Mouse (Mus musculus) heart, embryonic 13.5 days (tissue): ENCODE data around the gene Svs1. TPM values are rescaled to one million over a fixed set of nuclear protein-coding genes. Genes with fewer than 3 reads are reported as not detected.
"Not testable (repeated sequence)": the region's sequence is repeated elsewhere in the genome, so short reads cannot be mapped to it uniquely, and the experiment has no call there.

Source experiments
- ATAC-seq: fragments of 200-750 bp; cut with Nextera tagmentation; 2 replicates; pipeline ENCODE4 v1.8.0; 2017; ENCODE audit warnings: moderate TSS enrichment; ENCODE audit not compliant: insufficient number of reproducible peaks, low FRiP score, low TSS enrichment; ENCODE audit errors: extremely low read depth
- H3K27ac ChIP-seq: fragments of 300-500 bp; sonication (generic); replicated peaks from 2 replicates; pipeline ENCODE4 v1.5.1; 2015; ENCODE audit warnings: moderate library complexity, mild to moderate bottlenecking, inconsistent platforms
- H3K27me3 ChIP-seq: fragments of 300-500 bp; sonication (generic); replicated peaks from 2 replicates; pipeline ENCODE4 v1.6.1; 2015; ENCODE audit warnings: mild to moderate bottlenecking, inconsistent platforms
- H3K36me3 ChIP-seq: fragments of 300-500 bp; sonication (generic); 2 replicates; pipeline ENCODE4 v1.6.1; 2015; ENCODE audit warnings: mild to moderate bottlenecking, inconsistent platforms
- H3K4me1 ChIP-seq: fragments of 300-500 bp; sonication (generic); 2 replicates; pipeline ENCODE4 v1.6.1; 2015; ENCODE audit warnings: inconsistent platforms
- H3K4me2 ChIP-seq: fragments of 300-500 bp; sonication (generic); 2 replicates; pipeline ENCODE4 v1.6.1; 2015; ENCODE audit warnings: inconsistent platforms, mild to moderate bottlenecking, moderate library complexity
- H3K4me3 ChIP-seq: fragments of 300-500 bp; sonication (generic); 2 replicates; pipeline ENCODE4 v1.5.1; 2015; ENCODE audit warnings: moderate library complexity, mild to moderate bottlenecking, inconsistent platforms
- H3K9ac ChIP-seq: fragments of 300-500 bp; sonication (generic); 2 replicates; pipeline ENCODE4 v1.6.1; 2015; ENCODE audit warnings: inconsistent platforms, mild to moderate bottlenecking, moderate library complexity
- H3K9me3 ChIP-seq: fragments of 300-500 bp; sonication (generic); 2 replicates; pipeline ENCODE4 v1.6.1; 2016; ENCODE audit warnings: inconsistent platforms
- WGBS: fragments of 180-500 bp; shearing (Covaris S2); methylation state at CpG from one replicate; pipeline ENCODE4 v1.1.7; 2015; ENCODE audit warnings: mixed read lengths; 5-methylcytosine and 5-hydroxymethylcytosine counted together
- polyA plus RNA-seq: library from polyadenylated mRNA; unstranded; fragments of >200 nt; fragmentation: Nextera tagmentation; extraction: Ambion mirVana; gene quantifications from 2 replicates; pipeline ENCODE4 v1.2.1, GENCODE M21; 2015

Gene Svs1
- polyA plus RNA-seq: not detected in 2 replicates

- no peaks in the 10 kb centered on the region for H3K36me3 ChIP-seq
- no peaks in the 10 kb centered on the region for H3K27me3 ChIP-seq
- ATAC-seq: no peak
- H3K27ac ChIP-seq: no peak within 1 kb of the TSS
- no peaks in the 10 kb centered on the region for H3K4me1 ChIP-seq
- WGBS: 24% methylated on average over 7 of the region's 7 CpGs
- no peak within 1 kb of the TSS for H3K4me2 ChIP-seq
- H3K9me3 ChIP-seq: no peaks in the 10 kb centered on the region
- no peak within 1 kb of the TSS for H3K4me3 ChIP-seq
- H3K9ac ChIP-seq: no peak within 1 kb of the TSS
Measured at GRCm38 (mm10) chr6:48986444-48986990, at the start of gene Svs1. Gene Svs1 (plus strand): TSS chr6:48986861.

GRCm38 (mm10) chr6:48949596-48949995, 37.1 kb upstream of the Svs1 start:
- Histone ChIP-seq H3K36me3 (no peaks in the 10 kb centered on the region), H3K27ac (no peak overlapping the region), H3K27me3 (no peaks in the 10 kb centered on the region), H3K4me3 (no peak overlapping the region), H3K9ac (no peak overlapping the region), H3K4me2 (no peak overlapping the region), H3K4me1 (no peaks in the 10 kb centered on the region), H3K9me3 (0 out of 2 replicates have a peak, but pooled peaks cover 3% of the 10 kb centered on the region)
- WGBS: 67% methylated on average over 2 of the region's 2 CpGs
- ATAC-seq: no peak

- Histone ChIP-seq H3K27ac (no peak overlapping the region), H3K9me3 (no peaks in the 10 kb centered on the region), H3K4me2 (no peak overlapping the region), H3K27me3 (no peaks in the 10 kb centered on the region), H3K36me3 (no peaks in the 10 kb centered on the region), H3K9ac (no peak overlapping the region), H3K4me3 (no peak overlapping the region), H3K4me1 (no peaks in the 10 kb centered on the region)
- 74% methylated on average over 5 of the region's 5 CpGs for WGBS
- no peak for ATAC-seq
Measured at GRCm38 (mm10) chr6:48950676-48951075, 36.0 kb upstream of the Svs1 start.

GRCm38 (mm10) chr6:48951630-48952029, 35.0 kb upstream of the Svs1 start:
- H3K4me1 ChIP-seq: no peaks in the 10 kb centered on the region
- no peak overlapping the region for H3K9ac ChIP-seq
- H3K9me3 ChIP-seq: no peaks in the 10 kb centered on the region
- H3K27me3 ChIP-seq: no peaks in the 10 kb centered on the region
- H3K4me3 ChIP-seq: no peak overlapping the region
- no peak overlapping the region for H3K27ac ChIP-seq
- no peaks in the 10 kb centered on the region for H3K36me3 ChIP-seq
- 76% methylated on average over 6 of the region's 6 CpGs for WGBS
- no peak for ATAC-seq
- H3K4me2 ChIP-seq: no peak overlapping the region

- Histone ChIP-seq H3K9ac (no peak overlapping the region), H3K4me1 (no peaks in the 10 kb centered on the region), H3K36me3 (no peaks in the 10 kb centered on the region), H3K27me3 (no peaks in the 10 kb centered on the region), H3K9me3 (no peaks in the 10 kb centered on the region), H3K4me3 (no peak overlapping the region), H3K4me2 (no peak overlapping the region), H3K27ac (no peak overlapping the region)
- no peak for ATAC-seq
- 75% methylated on average over 5 of the region's 5 CpGs for WGBS
Measured at GRCm38 (mm10) chr6:48953220-48953619, 33.4 kb upstream of the Svs1 start.

GRCm38 (mm10) chr6:48954211-48954610, 32.5 kb upstream of the Svs1 start:
- Histone ChIP-seq H3K4me3 (no peak overlapping the region), H3K4me1 (no peaks in the 10 kb centered on the region), H3K27ac (no peak overlapping the region), H3K9me3 (no peaks in the 10 kb centered on the region), H3K4me2 (no peak overlapping the region), H3K27me3 (no peaks in the 10 kb centered on the region), H3K36me3 (no peaks in the 10 kb centered on the region), H3K9ac (no peak overlapping the region)
- WGBS: 74% methylated on average over 5 of the region's 5 CpGs
- ATAC-seq: no peak

GRCm38 (mm10) chr6:48954946-48955345, 31.7 kb upstream of the Svs1 start:
- WGBS: 32% methylated on average over 1 of the region's 1 CpGs
- Histone ChIP-seq H3K4me3 (no peak overlapping the region), H3K27me3 (no peaks in the 10 kb centered on the region), H3K27ac (no peak overlapping the region), H3K4me2 (no peak overlapping the region), H3K9ac (no peak overlapping the region), H3K36me3 (no peaks in the 10 kb centered on the region), H3K4me1 (no peaks in the 10 kb centered on the region), H3K9me3 (no peaks in the 10 kb centered on the region)
- ATAC-seq: no peak

GRCm38 (mm10) chr6:48956785-48957184, 29.9 kb upstream of the Svs1 start:
- H3K9me3 ChIP-seq: no peaks in the 10 kb centered on the region
- H3K9ac ChIP-seq: no peak overlapping the region
- WGBS: 72% methylated on average over 4 of the region's 4 CpGs
- H3K36me3 ChIP-seq: no peaks in the 10 kb centered on the region
- no peak overlapping the region for H3K4me2 ChIP-seq
- H3K4me1 ChIP-seq: no peaks in the 10 kb centered on the region
- ATAC-seq: no peak
- no peak overlapping the region for H3K27ac ChIP-seq
- H3K27me3 ChIP-seq: no peaks in the 10 kb centered on the region
- no peak overlapping the region for H3K4me3 ChIP-seq

GRCm38 (mm10) chr6:48958053-48958452, 28.6 kb upstream of the Svs1 start:
- Histone ChIP-seq H3K36me3 (no peaks in the 10 kb centered on the region), H3K27ac (no peak overlapping the region), H3K4me3 (no peak overlapping the region), H3K9ac (no peak overlapping the region), H3K27me3 (0 out of 2 replicates have a peak, but pooled peaks cover 3% of the 10 kb centered on the region), H3K4me1 (no peaks in the 10 kb centered on the region), H3K9me3 (no peaks in the 10 kb centered on the region), H3K4me2 (no peak overlapping the region)
- 63% methylated on average over 1 of the region's 1 CpGs for WGBS
- no peak for ATAC-seq

- H3K36me3 ChIP-seq, H3K9ac ChIP-seq, H3K27ac ChIP-seq, H3K4me1 ChIP-seq, H3K27me3 ChIP-seq, H3K4me2 ChIP-seq, H3K9me3 ChIP-seq, ATAC-seq, H3K4me3 ChIP-seq: not testable (repeated sequence)
- WGBS: 28% methylated on average over 7 of the region's 7 CpGs
Measured at GRCm38 (mm10) chr6:48959151-48959550, 27.5 kb upstream of the Svs1 start.

GRCm38 (mm10) chr6:48966696-48967095, 20.0 kb upstream of the Svs1 start:
- not testable (repeated sequence) for H3K9ac ChIP-seq, H3K27ac ChIP-seq, ATAC-seq, H3K9me3 ChIP-seq, H3K36me3 ChIP-seq, H3K4me1 ChIP-seq, H3K4me2 ChIP-seq, H3K27me3 ChIP-seq, H3K4me3 ChIP-seq
- WGBS: 70% methylated on average over 5 of the region's 5 CpGs

- Histone ChIP-seq H3K9ac (no peak overlapping the region), H3K27me3 (peaks cover 3% of the 10 kb centered on the region; the same call in 1 of the 2 replicates), H3K4me3 (no peak overlapping the region), H3K9me3 (no peaks in the 10 kb centered on the region), H3K36me3 (no peaks in the 10 kb centered on the region), H3K4me2 (no peak overlapping the region), H3K4me1 (no peaks in the 10 kb centered on the region), H3K27ac (no peak overlapping the region)
- no peak for ATAC-seq
Measured at GRCm38 (mm10) chr6:48967868-48968267, 18.8 kb upstream of the Svs1 start.
